Mouse (Mus musculus) left cerebral cortex, adult 18-20 months (tissue): ENCODE measurements around the gene Hist1h4i. TPM values are rescaled to one million over a fixed set of nuclear protein-coding genes. Genes with fewer than 3 reads are reported as not detected.

ENCODE experiments used
- microRNA-seq, 2 experiments: library from miRNA; unstranded; fragments of <30 nt; microRNA quantifications; one replicate each; pipeline ENCODE4 v1.2.0; 2021
- total RNA-seq, 2 experiments: library from RNA; stranded (reverse); gene quantifications; 2 replicates each; pipeline ENCODE4 v1.2.3; 2021

Hist1h4i gene
- total RNA-seq, 2 experiments from 2014 or later = 71.8 to 81.6 TPM

Small RNA genes lying within 50 kb of the gene (microRNA-seq; reads per million reads assigned to microRNA genes)
- gene Gm26300 (0 reads per million in 2 experiments), gene Gm44390 (0 reads per million in 2 experiments), gene Gm44486 (0 reads per million in 2 experiments)

Other genes with a start within 250 kb of the Hist1h4i start
- 10 to 100 TPM; 23.2 to 34.4 TPM for gene Hist1h2bq, start 231.2 kb downstream of the Hist1h4i start, total RNA-seq
- gene Hist1h2ao, start 230.9 kb downstream of the Hist1h4i start, total RNA-seq = 1 to 10 TPM in 1 of 2 experiments, not detected in 1; 6.2 TPM
- 100 to 1,000 TPM; 252 to 307 TPM for gene Hist1h4m, start 229.6 kb downstream of the Hist1h4i start, total RNA-seq
- 10 to 100 TPM; 48.9 to 61.1 TPM for gene Hist1h4n, start 209.2 kb downstream of the Hist1h4i start, total RNA-seq
- 10 to 100 TPM; 27.2 to 27.7 TPM for gene Hist1h2ap, start 207.9 kb downstream of the Hist1h4i start, total RNA-seq
- gene Hist1h2br, start 207.6 kb downstream of the Hist1h4i start, total RNA-seq = 10 to 100 TPM; 22.9 to 33.6 TPM
- gene Zfp184, start 96.3 kb downstream of the Hist1h4i start, total RNA-seq = 1 to 10 TPM; 3.0 to 3.8 TPM
- not detected for gene Pom121l2, start 60.2 kb downstream of the Hist1h4i start, total RNA-seq
- gene Prss16, start 31.6 kb downstream of the Hist1h4i start, total RNA-seq = 1 to 10 TPM in 1 of 2 experiments, under 1 TPM in 1; 0.35 to 1.2 TPM
- gene Hist1h2ah, start 5.8 kb downstream of the Hist1h4i start, total RNA-seq = 10 to 100 TPM; 24.4 to 38.7 TPM
- 10 to 100 TPM; 14.5 to 16.1 TPM for gene Hist1h2bk, start 5.5 kb downstream of the Hist1h4i start, total RNA-seq
- gene Hist1h2ag, start 1.6 kb upstream of the Hist1h4i start, total RNA-seq = 10 to 100 TPM in 1 of 2 experiments, 1 to 10 TPM in 1; 7.5 to 13.7 TPM
- gene Hist1h2bj, start 1.9 kb upstream of the Hist1h4i start, total RNA-seq = 10 to 100 TPM in 1 of 2 experiments, 1 to 10 TPM in 1; 9.3 to 11.7 TPM
- gene Vmn1r188, start 43.1 kb upstream of the Hist1h4i start, total RNA-seq = not detected
- gene Vmn1r189, start 64.5 kb upstream of the Hist1h4i start, total RNA-seq = not detected
- not detected for gene Vmn1r191, start 142.6 kb upstream of the Hist1h4i start, total RNA-seq
- gene Vmn1r192, start 149.8 kb upstream of the Hist1h4i start, total RNA-seq = not detected
- not detected for gene Vmn1r193, start 181.8 kb upstream of the Hist1h4i start, total RNA-seq
- not detected for gene Vmn1r194, start 202.9 kb upstream of the Hist1h4i start, total RNA-seq
- not detected for gene Vmn1r195, start 229.2 kb upstream of the Hist1h4i start, total RNA-seq
- not detected for gene Vmn1r196, start 248.6 kb upstream of the Hist1h4i start, total RNA-seq